Mouse (Mus musculus): ENCODE measurements at regions not wholly inside any gene's neighbourhood (a gene's known extent, or its start where the extent isn't known, plus 50 kb on each side); places are given as distances from the start of the nearest gene placed in this dataset.

DNA sequence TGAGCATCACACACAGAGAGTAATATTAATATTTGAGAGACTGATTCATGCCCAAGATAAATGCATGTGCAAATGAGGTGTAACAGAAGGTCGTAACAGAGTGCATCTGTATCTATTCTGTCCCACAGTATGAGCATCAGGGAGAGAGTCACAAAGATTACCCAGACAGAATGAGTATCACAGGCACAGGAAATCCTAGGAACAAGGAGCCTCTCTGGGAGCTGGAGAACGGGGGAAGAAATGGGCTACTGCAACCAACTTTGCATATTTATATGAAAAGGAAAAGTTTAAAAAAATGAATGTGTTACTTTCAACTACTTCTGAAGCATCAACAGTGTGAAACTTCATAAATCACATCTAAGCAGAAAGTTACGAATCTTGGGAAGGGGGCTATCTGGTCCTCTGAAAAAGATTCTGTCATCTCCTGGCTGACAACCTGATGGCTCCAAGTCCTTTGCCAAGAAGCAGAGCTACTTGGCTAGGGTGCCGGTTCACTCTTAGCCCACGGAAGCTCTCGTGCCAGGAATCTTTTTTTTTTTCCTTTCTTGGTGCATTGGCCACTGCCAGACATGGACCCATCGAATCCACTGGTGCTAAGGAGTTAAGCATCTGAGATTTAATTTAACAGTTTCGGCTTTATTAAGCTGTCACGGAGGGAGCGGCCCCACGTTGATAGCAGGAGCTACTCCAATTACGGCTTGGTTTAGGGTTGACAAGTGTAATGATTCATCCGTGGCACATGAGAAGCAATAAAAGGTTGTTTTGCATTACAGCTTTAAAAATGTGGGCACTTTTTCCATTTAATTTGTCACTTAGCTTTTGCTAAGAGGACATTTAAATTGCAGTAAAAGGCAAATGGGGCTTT is 277.6 kb upstream of the Smim15 start:
- TF ChIP-seq CTCF (IDR thresholded peaks at IDR 0.05; ENCODE audit: borderline replicate concordance, extremely low read depth, insufficient read depth, insufficient read length) (no peak), POLR2A (IDR thresholded peaks at IDR 0.05; ENCODE audit: borderline replicate concordance, extremely low read depth, insufficient read depth, insufficient read length, poor library complexity, severe bottlenecking) (no peak)

All from brain, embryonic 14.5 days (tissue).